Mouse (Mus musculus) forebrain, embryonic 16.5 days (tissue): ENCODE measurements at regions not wholly inside any gene's neighbourhood (a gene's known extent, or its start where the extent isn't known, plus 50 kb on each side); places are given as distances from the start of the nearest gene placed in this dataset.
A peak's percentile ranks its signal among the peaks of the same experiment; 100 is the strongest.

Source experiments
- ATAC-seq: fragments of 200-750 bp; cut with Nextera tagmentation; 2 replicates; pipeline ENCODE4 v1.8.0; 2017; ENCODE audit warnings: mild to moderate bottlenecking, moderate library complexity
- H3K27ac ChIP-seq: fragments of 300-500 bp; sonication (generic); 2 replicates; pipeline ENCODE4 v1.5.1; 2014; ENCODE audit warnings: low read length, control low read depth
- H3K27me3 ChIP-seq: fragments of 300-500 bp; sonication (generic); replicated peaks from 2 replicates; pipeline ENCODE4 v1.6.1; 2014; ENCODE audit warnings: low read length; ENCODE audit not compliant: control insufficient read depth, insufficient read depth
- H3K36me3 ChIP-seq: fragments of 300-500 bp; sonication (generic); 2 replicates; pipeline ENCODE4 v1.6.1; 2014; ENCODE audit not compliant: control insufficient read depth, insufficient read depth
- H3K4me1 ChIP-seq: fragments of 300-500 bp; sonication (generic); replicated peaks from 2 replicates; pipeline ENCODE4 v1.6.1; 2014; ENCODE audit warnings: low read length; ENCODE audit not compliant: control insufficient read depth, insufficient read depth
- H3K4me2 ChIP-seq: fragments of 300-500 bp; sonication (generic); 2 replicates; pipeline ENCODE4 v1.6.1; 2014; ENCODE audit warnings: mild to moderate bottlenecking, low read length, control low read depth
- H3K4me3 ChIP-seq: fragments of 300-500 bp; sonication (generic); replicated peaks from 2 replicates; pipeline ENCODE4 v1.5.1; 2014; ENCODE audit warnings: mild to moderate bottlenecking, low read length, control low read depth
- H3K9ac ChIP-seq: fragments of 300-500 bp; sonication (generic); replicated peaks from 2 replicates; pipeline ENCODE4 v1.6.1; 2014; ENCODE audit warnings: low read depth, low read length, control low read depth
- H3K9me3 ChIP-seq: fragments of 300-500 bp; sonication (generic); 2 replicates; pipeline ENCODE4 v1.6.1; 2016; ENCODE audit warnings: low read length; ENCODE audit not compliant: control insufficient read depth
- WGBS: fragments of 180-500 bp; shearing (Covaris S2); extraction: QIAGEN DNeasy Blood & Tissue Kit; methylation state at CpG from one replicate; pipeline ENCODE4 v1.1.7; 2014; 5-methylcytosine and 5-hydroxymethylcytosine counted together

DNA sequence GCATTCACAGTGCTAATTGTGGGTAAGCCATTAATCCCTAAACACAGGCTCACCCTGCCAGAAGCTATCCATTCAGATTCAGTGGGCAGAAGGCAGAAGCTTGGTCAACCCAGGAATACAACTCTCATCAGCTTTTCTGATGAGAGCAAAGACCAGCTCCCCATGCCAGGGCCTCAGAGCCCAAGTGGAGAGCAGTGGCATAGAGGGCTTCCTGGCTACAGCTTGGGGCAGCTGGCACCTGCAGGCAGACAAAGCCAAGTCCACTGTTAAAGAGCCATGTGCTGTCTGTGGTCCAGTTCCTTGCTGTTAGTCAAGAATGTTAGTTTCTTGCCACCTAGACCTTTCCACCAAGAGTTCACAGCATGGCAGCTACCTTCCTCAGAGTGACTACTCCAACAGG, 225.0 kb downstream of the Tox3 start:
- Histone ChIP-seq H3K9ac (no peak overlapping the region), H3K36me3 (no peaks in the 10 kb centered on the region), H3K4me1 (peaks cover 2% of the 10 kb centered on the region; the same call in 1 of the 2 replicates), H3K4me2 (no peak overlapping the region), H3K27ac (no peak overlapping the region), H3K4me3 (no peak overlapping the region), H3K9me3 (no peaks in the 10 kb centered on the region), H3K27me3 (no peaks in the 10 kb centered on the region)
- ATAC-seq: no peak

DNA sequence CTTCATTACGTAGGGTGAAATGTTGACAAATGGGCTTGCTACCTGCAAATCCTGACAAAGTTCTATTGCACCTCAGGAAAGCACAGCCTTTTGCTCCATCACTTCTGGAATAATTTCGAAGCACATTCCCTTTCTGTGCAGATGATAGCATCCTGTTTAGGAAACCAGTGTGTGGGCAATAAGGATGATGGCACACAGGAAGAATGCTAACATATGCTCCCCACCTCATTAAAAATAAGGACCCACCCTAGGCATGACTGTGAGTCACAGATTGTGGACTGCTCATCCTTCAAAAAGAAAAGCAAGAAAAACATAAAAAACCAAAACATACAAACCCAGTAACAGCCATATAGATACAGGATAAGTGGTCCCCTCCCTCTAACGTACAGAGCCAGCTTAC, 226.2 kb downstream of the Tox3 start:
- Histone ChIP-seq H3K27ac (no peak overlapping the region), H3K4me3 (no peak overlapping the region), H3K9me3 (no peaks in the 10 kb centered on the region), H3K4me2 (no peak overlapping the region), H3K36me3 (no peaks in the 10 kb centered on the region), H3K9ac (no peak overlapping the region), H3K4me1 (peaks cover 2% of the 10 kb centered on the region; the same call in 1 of the 2 replicates), H3K27me3 (no peaks in the 10 kb centered on the region)
- no peak for ATAC-seq
- WGBS: 79% methylated on average over 3 of the region's 3 CpGs

DNA sequence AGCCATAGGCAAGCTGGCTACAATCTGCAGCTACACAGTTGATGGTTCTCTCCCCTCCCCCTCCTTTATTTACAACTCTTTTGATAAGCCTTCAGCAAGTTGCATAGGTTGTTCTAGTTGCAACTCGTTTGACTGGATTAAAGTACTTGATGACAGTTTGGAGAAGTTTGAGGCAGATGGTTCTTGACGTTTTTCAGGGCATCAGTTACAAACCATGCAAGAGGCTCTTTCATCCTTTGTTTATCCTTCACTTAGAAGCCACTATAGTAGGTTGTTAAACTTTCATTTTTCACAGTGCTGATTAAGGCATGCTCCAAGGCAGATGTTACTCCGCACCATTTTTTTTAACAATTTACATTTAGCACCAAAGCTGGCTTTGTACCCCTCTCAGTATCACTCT, 227.1 kb downstream of the Tox3 start:
- Histone ChIP-seq H3K4me2 (no peak overlapping the region), H3K4me1 (peaks cover 2% of the 10 kb centered on the region; the same call in 1 of the 2 replicates), H3K27ac (no peak overlapping the region), H3K9me3 (no peaks in the 10 kb centered on the region), H3K36me3 (no peaks in the 10 kb centered on the region), H3K27me3 (no peaks in the 10 kb centered on the region), H3K9ac (no peak overlapping the region), H3K4me3 (no peak overlapping the region)
- no peak for ATAC-seq
- WGBS: 18% methylated on average over 3 of the region's 3 CpGs

DNA sequence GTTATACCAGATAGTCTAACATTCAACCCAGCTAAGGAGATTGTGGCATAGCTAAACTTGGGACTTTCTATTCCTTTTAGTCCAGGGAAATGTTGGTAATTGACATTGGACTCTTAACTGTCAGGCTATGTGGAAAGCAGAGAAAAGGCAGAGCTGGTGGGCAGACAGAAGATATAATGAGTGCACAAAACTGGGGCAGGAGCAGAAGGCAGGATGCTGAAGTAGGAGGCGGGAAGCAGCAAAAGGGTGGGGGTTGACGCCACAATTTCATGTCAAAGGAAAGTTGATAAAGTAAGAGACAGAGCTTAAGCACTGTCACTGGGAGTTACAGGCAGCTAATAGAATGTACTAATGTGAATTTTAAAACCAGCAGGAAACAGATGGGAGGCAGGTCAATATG, 232.7 kb downstream of the Tox3 start:
- no peak overlapping the region for H3K27ac ChIP-seq
- no peak overlapping the region for H3K9ac ChIP-seq
- H3K4me3 ChIP-seq: no peak overlapping the region
- no peaks in the 10 kb centered on the region for H3K36me3 ChIP-seq
- H3K4me2 ChIP-seq: no peak overlapping the region
- WGBS: 69% methylated on average over 2 of the region's 2 CpGs
- no peaks in the 10 kb centered on the region for H3K4me1 ChIP-seq
- no peaks in the 10 kb centered on the region for H3K9me3 ChIP-seq
- no peak for ATAC-seq
- no peaks in the 10 kb centered on the region for H3K27me3 ChIP-seq

DNA sequence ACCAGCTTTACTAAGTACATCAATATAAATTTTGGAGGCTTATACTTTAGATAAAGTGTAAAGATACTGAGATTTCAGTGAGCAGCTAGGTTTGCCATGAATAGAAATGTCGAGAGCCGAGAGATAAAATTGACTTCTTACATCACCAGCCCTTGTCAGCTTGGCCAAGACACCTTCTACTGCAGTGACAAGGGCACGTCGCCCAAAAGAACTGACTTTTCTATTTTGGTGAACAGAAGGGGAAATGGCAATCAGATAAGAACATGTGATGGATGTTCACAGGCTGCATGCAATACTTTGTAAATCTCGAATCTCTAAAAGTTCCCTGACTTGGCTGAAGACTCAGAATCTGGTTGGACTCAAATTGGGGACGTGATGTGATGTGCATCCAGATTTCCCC, 247.6 kb downstream of the Tox3 start:
- no peak overlapping the region for H3K27ac ChIP-seq
- no peak overlapping the region for H3K4me3 ChIP-seq
- H3K9me3 ChIP-seq: no peaks in the 10 kb centered on the region
- H3K36me3 ChIP-seq: no peaks in the 10 kb centered on the region
- 85% methylated on average over 6 of the region's 6 CpGs for WGBS
- no peak for ATAC-seq
- no peak overlapping the region for H3K4me2 ChIP-seq
- no peak overlapping the region for H3K9ac ChIP-seq
- H3K4me1 ChIP-seq: no peaks in the 10 kb centered on the region
- H3K27me3 ChIP-seq: no peaks in the 10 kb centered on the region

DNA sequence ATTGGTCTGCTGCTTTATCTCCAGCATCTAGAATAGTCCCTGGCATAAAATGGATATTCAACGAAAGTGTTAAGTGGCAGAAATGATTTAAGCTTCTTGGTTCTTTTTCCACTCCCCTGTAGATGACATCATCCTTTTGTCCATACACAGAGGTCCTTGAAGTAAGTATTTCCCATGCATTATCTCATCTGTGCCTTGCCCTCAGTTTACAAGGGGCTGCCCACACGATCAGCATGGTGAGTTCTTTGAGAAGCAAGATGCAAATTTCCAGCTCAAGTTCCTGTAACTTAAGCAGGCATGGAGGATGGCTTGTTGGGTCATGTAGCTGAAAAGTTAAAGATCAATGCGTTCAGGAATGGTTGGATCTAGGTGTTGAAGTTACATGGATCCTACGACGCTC, 265.5 kb downstream of the Tox3 start:
- Histone ChIP-seq H3K4me1 (no peaks in the 10 kb centered on the region), H3K9ac (no peak overlapping the region), H3K4me3 (no peak overlapping the region), H3K4me2 (no peak overlapping the region), H3K36me3 (no peaks in the 10 kb centered on the region), H3K27ac (no peak overlapping the region), H3K27me3 (no peaks in the 10 kb centered on the region), H3K9me3 (no peaks in the 10 kb centered on the region)
- WGBS: 75% methylated on average over 5 of the region's 5 CpGs
- no peak for ATAC-seq

DNA sequence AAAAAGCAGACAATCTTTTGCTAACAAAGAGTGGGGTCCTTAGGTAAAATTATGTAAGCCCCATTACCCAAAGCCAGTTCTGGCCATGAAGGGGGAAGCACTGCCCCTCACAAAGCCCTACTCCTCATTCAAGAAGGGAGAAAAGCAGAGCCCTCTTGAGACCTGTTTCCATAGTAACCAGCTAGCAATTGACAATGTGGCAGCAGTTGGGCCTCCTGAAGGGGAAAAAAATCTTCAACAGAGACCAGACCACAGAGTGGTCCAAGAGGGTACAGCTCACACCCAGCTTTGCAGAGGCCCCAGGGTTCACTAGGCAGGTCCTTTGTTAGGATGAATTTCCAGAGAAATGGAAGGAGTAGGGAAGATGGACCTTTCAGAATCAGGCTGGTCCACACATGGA, 271.8 kb downstream of the Tox3 start:
- Histone ChIP-seq H3K4me1 (peaks cover 15% of the 10 kb centered on the region), H3K36me3 (no peaks in the 10 kb centered on the region), H3K4me3 (no peak overlapping the region), H3K27me3 (no peaks in the 10 kb centered on the region), H3K27ac (peak overlapping the region; percentile 63; the same call in 1 of the 2 replicates), H3K9me3 (no peaks in the 10 kb centered on the region), H3K4me2 (no peak overlapping the region), H3K9ac (no peak overlapping the region)
- peak; percentile 81 for ATAC-seq

DNA sequence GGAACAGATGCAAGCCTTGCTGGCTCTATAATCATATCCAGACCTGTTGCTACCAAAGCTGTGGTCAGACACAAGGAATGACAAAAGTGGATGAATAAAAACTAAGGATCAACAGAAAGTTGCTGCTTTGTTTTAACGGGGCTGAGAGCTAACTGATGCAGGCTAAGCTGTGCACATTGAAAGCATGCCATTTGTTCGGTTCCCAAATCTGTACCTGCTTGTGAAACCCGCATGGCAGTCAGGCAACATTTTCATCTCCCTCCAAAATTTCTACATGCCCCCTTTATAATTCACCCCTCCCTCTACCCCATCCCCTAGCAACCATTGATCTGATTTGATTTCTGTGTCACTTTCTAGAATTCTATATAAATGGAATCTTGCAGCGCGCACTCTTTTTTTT, 272.3 kb downstream of the Tox3 start:
- H3K4me2 ChIP-seq: no peak overlapping the region
- H3K9ac ChIP-seq: no peak overlapping the region
- no peak overlapping the region for H3K4me3 ChIP-seq
- H3K27ac ChIP-seq: no peak overlapping the region
- no peaks in the 10 kb centered on the region for H3K27me3 ChIP-seq
- 12% methylated on average over 5 of the region's 5 CpGs for WGBS
- no peak for ATAC-seq
- no peaks in the 10 kb centered on the region for H3K36me3 ChIP-seq
- H3K4me1 ChIP-seq: peaks cover 15% of the 10 kb centered on the region
- H3K9me3 ChIP-seq: no peaks in the 10 kb centered on the region

DNA sequence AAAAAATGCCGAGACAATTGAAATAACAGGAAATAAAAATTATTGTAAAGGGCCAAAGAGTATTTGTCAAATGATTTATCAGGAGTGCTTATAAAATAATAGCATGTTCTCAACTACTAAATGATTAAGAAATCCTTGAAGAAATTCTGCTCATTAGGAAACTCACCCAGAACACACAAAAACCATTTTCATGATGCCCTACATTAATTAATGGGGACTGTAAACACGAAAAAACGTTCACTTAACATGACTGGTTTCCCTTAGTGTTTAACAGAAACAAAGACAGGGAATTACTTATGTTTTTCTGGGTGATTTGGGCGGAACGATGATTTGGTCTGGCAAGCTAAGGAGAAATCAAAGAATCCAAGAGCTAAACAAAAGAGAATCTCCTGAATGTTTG, 278.1 kb downstream of the Tox3 start:
- ATAC-seq: no peak
- H3K27me3 ChIP-seq: no peaks in the 10 kb centered on the region
- H3K9me3 ChIP-seq: no peaks in the 10 kb centered on the region
- H3K4me2 ChIP-seq: peak overlapping the region; percentile 29; the same call in 1 of the 2 replicates
- no peaks in the 10 kb centered on the region for H3K36me3 ChIP-seq
- no peak overlapping the region for H3K9ac ChIP-seq
- H3K4me1 ChIP-seq: peaks cover 13% of the 10 kb centered on the region
- 14% methylated on average over 5 of the region's 5 CpGs for whole genome bisulfite sequencing
- no peak overlapping the region for H3K4me3 ChIP-seq
- 0 out of 2 replicates have a peak overlapping the region, but pooled peaks have one; percentile 41 for H3K27ac ChIP-seq

DNA sequence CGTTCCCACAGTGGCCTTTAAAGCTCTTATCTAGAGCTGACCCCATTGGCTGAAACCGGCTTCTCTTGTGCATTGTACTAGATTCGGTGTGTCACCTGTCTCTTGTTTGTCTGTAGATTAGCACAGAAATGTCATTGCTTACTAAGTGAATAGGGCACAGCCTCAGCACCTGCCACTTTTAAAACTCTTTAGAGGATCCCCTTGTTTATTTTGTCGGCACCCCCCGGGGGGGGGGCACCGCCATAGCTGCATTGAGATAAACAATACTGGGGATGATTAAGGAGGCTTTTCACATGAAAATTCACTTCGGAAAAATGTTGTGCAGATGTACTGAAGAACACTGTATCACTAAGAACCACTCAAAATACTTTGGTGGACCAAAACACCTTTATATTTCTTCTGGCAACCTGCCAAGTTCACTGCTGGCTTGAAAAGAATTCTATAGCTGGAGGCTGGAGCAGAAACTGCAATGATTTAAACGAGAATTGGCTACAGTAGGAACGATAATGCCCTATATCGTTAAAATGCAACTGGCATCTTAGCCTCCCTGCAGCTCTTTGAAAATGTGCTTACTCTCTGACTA, 278.6 kb downstream of the Tox3 start:
- H3K4me1 ChIP-seq: peaks cover 16% of the 10 kb centered on the region
- WGBS: 3% methylated on average over 10 of the region's 10 CpGs
- peak overlapping the region; percentile 3; the same call in 1 of the 2 replicates for H3K27ac ChIP-seq
- no peaks in the 10 kb centered on the region for H3K36me3 ChIP-seq
- ATAC-seq: peak; percentile 64; the same call in 1 of the 2 replicates
- H3K27me3 ChIP-seq: no peaks in the 10 kb centered on the region
- H3K9me3 ChIP-seq: no peaks in the 10 kb centered on the region
- H3K9ac ChIP-seq: no peak overlapping the region
- no peak overlapping the region for H3K4me3 ChIP-seq
- H3K4me2 ChIP-seq: peak overlapping the region; percentile 29
